Mouse (Mus musculus) megakaryocyte, embryonic 14.5 days (primary cell): ENCODE results near the gene Parn. TPM values are rescaled to one million over a fixed set of nuclear protein-coding genes. Genes with fewer than 3 reads are reported as not detected.

ENCODE experiments used
- H3K27me3 ChIP-seq: replicated peaks from 2 replicates; pipeline ENCODE3; 2012; ENCODE audit warnings: inconsistent platforms
- H3K36me3 ChIP-seq: replicated peaks from 2 replicates; pipeline ENCODE3; 2012; ENCODE audit warnings: low read length, inconsistent platforms, mixed read lengths
- H3K4me1 ChIP-seq: 2 replicates; pipeline ENCODE4 v1.6.1; 2012; ENCODE audit warnings: inconsistent platforms
- H3K4me3 ChIP-seq: replicated peaks from 2 replicates; pipeline ENCODE3; 2012; ENCODE audit warnings: moderate library complexity, mild to moderate bottlenecking, inconsistent platforms
- H3K9me3 ChIP-seq: 2 replicates; pipeline ENCODE4 v1.6.1; 2012; ENCODE audit warnings: inconsistent platforms
- FLI1 ChIP-seq: IDR thresholded peaks from 2 replicates; pipeline ENCODE4 v1.6.1; 2012; ENCODE audit warnings: low read length, inconsistent platforms, mixed read lengths
- GATA1 ChIP-seq: IDR thresholded peaks from 3 replicates; pipeline ENCODE4 v1.6.1; 2012; ENCODE audit warnings: mixed read lengths, low read length, inconsistent platforms, borderline replicate concordance
- polyA plus RNA-seq: library from polyadenylated mRNA; stranded (reverse); fragments of >175 nt; gene quantifications from 2 replicates; pipeline ENCODE4 v1.2.3, GENCODE M21; 2012; ENCODE audit warnings: low replicate concordance; ENCODE audit not compliant: insufficient read depth

The Parn gene
- polyA plus RNA-seq, 1 experiment, result 16.3 TPM

DNA sequence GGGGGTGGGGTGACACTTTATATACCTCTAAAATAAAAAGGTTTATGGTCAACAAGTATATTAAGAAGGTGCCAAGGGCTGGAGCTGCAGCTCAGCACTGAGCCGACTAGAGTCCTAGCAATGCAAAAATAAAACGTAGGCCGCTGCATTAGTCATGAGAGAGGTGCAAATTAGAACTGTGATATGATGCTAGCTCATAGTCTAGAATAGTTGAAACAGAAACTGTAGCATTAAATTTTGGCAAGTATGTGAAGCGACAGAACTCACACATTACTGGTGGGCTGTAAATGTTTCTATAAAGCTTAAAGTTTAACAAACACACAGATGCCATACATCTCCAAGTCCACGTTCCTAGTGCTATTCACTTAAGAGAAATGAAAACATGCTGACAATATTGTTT is 102.7 kb downstream of the Parn start:
- H3K36me3 ChIP-seq, result peaks cover 67% of the 10 kb centered on the region
- TF ChIP-seq GATA1, result no peak
- TF ChIP-seq FLI1, result no peak
- no peaks in the 10 kb centered on the region for H3K9me3 ChIP-seq
- H3K4me1 ChIP-seq, result peaks cover 21% of the 10 kb centered on the region
- H3K27me3 ChIP-seq, result no peaks in the 10 kb centered on the region
- H3K4me3 ChIP-seq, result no peak overlapping the region

DNA sequence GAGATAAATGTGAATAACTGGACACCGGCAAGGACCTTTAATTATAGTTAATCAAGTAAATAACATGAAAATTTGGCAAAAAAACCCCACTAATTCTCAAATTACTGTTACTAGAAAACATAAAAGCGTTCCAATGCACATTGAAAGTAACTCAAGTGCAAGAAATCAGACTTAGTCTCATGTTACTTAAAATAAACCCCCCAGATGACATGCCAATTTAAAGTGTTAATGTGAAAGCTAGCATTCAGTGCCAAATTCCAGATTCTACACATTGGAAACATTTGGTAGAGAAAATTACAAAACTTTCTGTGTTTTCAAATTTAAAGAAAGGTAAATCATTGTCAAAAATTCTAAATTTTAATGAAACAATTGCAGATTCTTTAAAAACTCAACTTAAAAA is 110.2 kb downstream of the Parn start:
- Histone ChIP-seq H3K4me1 (peaks cover 3% of the 10 kb centered on the region; the same call in 1 of the 2 replicates), H3K9me3 (peaks cover 38% of the 10 kb centered on the region), H3K4me3 (no peak overlapping the region), H3K27me3 (no peaks in the 10 kb centered on the region), H3K36me3 (peaks cover 51% of the 10 kb centered on the region)
- TF ChIP-seq GATA1 (no peak), FLI1 (no peak)

DNA sequence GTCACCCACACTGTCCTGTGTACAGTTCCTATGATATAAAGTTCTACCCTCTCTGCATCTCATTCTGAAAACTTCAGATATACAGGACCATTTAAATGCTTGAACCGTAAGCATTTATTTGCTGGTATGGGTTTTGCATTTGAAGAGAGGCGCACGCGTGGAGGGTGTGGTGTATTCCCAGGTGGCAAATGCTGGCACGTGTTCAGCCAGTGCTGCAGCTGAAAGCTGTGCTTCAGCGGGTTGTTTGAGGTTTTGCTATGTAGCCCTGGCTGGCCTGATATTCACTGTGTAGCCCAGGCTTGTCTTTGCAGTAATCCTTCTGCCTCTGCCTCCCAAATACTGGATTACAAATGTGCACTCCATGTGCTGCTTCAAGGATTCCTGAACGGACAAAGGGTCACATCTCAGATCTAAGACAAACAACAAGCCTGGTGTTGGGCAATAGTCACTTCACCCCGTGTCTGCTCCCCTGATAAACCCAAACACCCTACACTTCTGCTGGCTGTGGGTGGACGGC is 111.0 kb downstream of the Parn start:
- Histone ChIP-seq H3K9me3 (peaks cover 42% of the 10 kb centered on the region), H3K4me1 (peaks cover 3% of the 10 kb centered on the region; the same call in 1 of the 2 replicates), H3K4me3 (no peak overlapping the region), H3K27me3 (no peaks in the 10 kb centered on the region), H3K36me3 (peaks cover 57% of the 10 kb centered on the region)
- TF ChIP-seq GATA1, result no peak
- no peak for TF ChIP-seq FLI1

DNA sequence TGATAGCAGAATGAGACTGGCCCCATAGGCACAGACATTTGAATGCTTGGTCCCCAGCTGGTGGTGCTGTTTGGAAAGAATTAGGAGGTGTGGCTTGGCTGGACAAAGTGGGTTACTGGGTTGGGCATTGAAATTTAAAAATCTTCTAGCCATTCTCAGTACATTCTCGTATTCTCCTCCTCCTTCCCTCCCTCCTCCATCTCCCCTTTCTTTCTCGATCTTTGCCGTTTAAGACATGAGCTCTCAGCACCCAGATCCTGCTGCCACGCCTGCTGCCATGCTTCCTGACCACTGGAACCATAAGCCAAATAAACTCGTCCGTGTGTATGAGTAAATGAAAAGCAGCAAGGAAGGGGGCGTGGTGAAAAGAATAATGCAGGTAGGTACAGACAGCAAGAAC is 111.5 kb downstream of the Parn start:
- Histone ChIP-seq H3K9me3 (peaks cover 44% of the 10 kb centered on the region), H3K4me3 (no peak overlapping the region), H3K27me3 (no peaks in the 10 kb centered on the region), H3K4me1 (peaks cover 3% of the 10 kb centered on the region; the same call in 1 of the 2 replicates), H3K36me3 (peaks cover 59% of the 10 kb centered on the region)
- TF ChIP-seq FLI1 (no peak), GATA1 (no peak)

DNA sequence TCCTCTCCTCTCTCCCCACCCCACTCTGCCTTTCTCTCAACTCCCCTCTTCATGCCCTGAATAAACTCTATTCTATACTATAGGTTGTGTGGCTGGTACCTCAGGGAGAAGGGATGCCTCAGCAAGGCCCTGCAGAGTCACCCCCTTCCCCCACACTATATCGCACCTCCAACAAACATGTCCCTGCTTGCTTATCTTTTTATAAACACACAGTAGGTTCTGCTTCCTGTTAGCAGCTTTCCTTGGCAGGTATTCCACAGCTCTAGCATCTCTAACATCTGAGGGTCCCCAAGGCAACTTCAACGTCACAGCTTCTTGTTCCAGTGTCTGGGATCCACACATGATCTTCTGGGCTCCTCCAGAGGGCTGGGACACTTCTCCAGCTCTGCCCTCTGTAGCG is 117.3 kb downstream of the Parn start:
- H3K36me3 ChIP-seq, result peaks cover 84% of the 10 kb centered on the region
- no peak overlapping the region for H3K4me3 ChIP-seq
- no peak for TF ChIP-seq GATA1
- no peak for TF ChIP-seq FLI1

DNA sequence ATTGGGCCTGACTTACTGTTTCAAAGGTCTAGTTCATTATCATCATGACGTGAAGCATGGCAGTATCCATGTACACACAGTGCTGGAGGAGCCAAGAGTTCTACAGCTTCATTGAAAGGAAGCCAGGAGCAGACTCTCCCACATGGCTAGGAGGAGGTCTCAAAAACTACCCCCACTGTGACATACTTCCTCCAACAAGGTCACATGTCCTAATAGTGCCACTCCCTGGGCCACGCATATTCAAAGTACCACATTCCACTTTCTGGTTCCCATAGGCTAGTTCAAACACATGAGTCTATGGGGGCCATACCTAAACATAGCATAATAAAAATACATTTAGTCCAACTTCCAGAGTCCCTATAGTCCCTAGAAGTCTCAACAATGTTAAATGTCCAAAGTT is 118.0 kb downstream of the Parn start:
- Histone ChIP-seq H3K27me3 (no peaks in the 10 kb centered on the region), H3K4me3 (no peak overlapping the region), H3K4me1 (no peaks in the 10 kb centered on the region), H3K36me3 (peaks cover 81% of the 10 kb centered on the region), H3K9me3 (peaks cover 84% of the 10 kb centered on the region)
- TF ChIP-seq GATA1, result no peak
- no peak for TF ChIP-seq FLI1

More for the DNA sequence above, 117.3 kb downstream of the Parn start:
- Histone ChIP-seq H3K27me3 (no peaks in the 10 kb centered on the region), H3K9me3 (peaks cover 82% of the 10 kb centered on the region), H3K4me1 (no peaks in the 10 kb centered on the region)

DNA sequence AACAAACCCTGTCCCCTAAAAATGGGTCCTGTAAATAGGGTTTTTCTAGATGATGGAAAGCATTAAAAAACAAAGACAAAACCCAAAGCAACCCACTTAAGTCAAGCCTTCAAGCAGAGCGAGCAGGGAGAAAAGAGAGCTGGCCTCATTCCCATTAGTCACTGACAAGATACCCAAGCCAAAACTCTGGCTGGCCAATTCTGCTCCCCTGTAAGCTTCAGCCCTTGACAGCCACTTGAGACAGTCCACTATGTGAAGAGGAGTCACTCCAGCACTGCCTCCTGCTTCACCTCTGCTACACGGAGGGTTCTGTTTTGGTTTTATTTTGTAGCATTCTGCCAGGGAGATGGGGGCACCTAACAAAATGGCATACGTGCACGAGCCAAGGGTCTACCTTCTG is 126.2 kb downstream of the Parn start:
- no peaks in the 10 kb centered on the region for H3K27me3 ChIP-seq
- H3K9me3 ChIP-seq, result peaks cover 30% of the 10 kb centered on the region
- TF ChIP-seq GATA1 (no peak), FLI1 (no peak)
- peaks cover 86% of the 10 kb centered on the region for H3K36me3 ChIP-seq
- H3K4me3 ChIP-seq, result no peak overlapping the region
- peaks cover 14% of the 10 kb centered on the region for H3K4me1 ChIP-seq

DNA sequence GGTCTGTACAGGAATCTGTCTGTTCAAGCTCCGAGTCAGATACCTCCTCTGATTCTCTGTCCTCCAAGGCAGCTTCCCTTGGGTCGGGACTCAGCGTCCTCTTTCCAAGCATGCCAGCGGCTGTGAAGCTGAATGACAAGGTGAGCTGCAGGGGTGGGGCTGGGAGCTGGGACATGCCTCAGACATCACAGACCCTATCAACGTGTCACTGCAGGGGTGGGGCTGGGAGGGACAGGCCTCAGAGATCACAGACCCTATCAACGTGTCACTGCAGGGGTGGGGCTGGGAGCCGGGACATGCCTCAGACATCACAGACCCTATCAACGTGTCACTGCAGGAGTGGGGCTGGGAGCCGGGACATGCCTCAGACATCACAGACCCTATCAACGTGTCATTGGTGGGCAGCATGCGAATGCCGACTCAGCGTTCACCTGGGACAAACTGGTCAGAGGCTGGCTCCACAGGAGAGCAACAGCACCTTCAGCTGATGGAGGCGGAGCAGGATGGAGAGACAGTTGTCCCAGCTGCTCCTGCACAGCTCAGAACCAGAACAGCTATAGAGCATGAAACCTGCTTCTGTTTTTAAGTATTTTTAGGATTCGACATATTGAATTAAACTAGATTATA is 126.7 kb downstream of the Parn start:
- Histone ChIP-seq H3K4me3 (no peak overlapping the region), H3K9me3 (peaks cover 24% of the 10 kb centered on the region), H3K27me3 (no peaks in the 10 kb centered on the region), H3K4me1 (peaks cover 18% of the 10 kb centered on the region), H3K36me3 (peaks cover 86% of the 10 kb centered on the region)
- TF ChIP-seq FLI1 (no peak), GATA1 (no peak)

DNA sequence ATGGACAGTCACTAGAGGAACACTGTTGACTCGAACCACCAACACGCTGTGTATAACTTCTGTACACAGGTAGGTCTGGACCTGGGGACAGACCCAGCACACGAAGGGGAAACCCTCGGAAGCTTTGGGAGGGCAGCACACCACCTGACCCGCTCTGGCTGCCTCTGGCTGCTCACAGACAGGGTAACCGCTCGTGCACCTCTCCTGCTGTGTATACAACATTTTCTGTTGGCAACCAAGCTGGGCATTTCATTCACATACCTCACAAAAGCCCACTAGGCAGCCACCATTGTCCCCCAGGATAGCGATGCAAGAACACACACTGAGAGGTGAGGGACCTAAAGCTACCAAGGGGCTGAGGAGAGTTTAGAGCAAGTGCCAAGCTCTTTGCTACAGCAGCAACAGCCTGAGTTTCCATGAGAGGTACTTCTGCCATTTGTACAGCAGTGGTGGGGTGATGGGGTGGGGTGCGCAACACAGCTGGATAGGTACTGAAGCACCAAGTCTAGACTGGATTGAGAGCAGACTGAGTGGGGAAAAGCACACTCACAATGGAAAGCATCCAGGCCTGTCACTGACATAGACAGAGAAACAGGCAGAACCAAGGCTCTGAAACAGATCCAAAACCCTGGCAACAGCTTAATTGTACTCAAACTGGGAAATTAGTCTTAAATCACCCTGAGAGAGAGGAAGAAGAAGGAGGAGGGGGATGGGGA is 128.9 kb downstream of the Parn start:
- Histone ChIP-seq H3K4me3 (no peak overlapping the region), H3K27me3 (no peaks in the 10 kb centered on the region), H3K9me3 (peaks cover 4% of the 10 kb centered on the region), H3K4me1 (peaks cover 18% of the 10 kb centered on the region), H3K36me3 (peaks cover 83% of the 10 kb centered on the region)
- TF ChIP-seq GATA1 (no peak), FLI1 (no peak)
